Mouse (Mus musculus): ENCODE measurements around the gene Gm21117. TPM values are rescaled to one million over a fixed set of nuclear protein-coding genes. Genes with fewer than 3 reads are reported as not detected.
"Not testable (repeated sequence)": the region's sequence is repeated elsewhere in the genome, so short reads cannot be mapped to it uniquely, and the experiment has no call there.

The Gm21117 gene
- polyA plus RNA-seq (2015; fragmentation: Nextera tagmentation; extraction: Ambion mirVana) = not detected in 2 replicates

DNA sequence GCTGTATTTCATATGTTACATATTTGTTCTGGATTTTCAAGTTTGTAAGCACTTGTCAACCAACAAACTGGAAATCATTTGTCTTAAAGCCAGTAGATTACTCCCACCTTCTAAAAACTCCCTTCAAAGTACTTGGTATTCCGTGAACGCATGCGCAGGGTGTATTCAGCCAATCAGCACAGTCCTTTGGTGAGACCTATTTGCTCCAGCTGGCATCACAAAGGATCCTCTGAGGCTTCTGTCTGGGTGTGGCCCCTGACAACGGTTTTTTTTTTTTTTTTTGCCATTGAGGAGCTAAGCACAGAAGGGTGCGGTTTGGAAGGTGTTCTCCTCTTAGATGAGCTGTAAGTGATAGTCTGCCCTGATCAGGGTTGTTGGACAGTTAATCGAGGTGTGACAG, at the start of gene Gm21117:
Gene Gm21117 (plus strand): TSS at position 301 of the 400 bp plus-strand sequence.
- not testable (repeated sequence) for H3K9ac ChIP-seq; H3K4me3 ChIP-seq; H3K4me2 ChIP-seq; H3K27me3 ChIP-seq; H3K27ac ChIP-seq; ATAC-seq (ENCODE audit: insufficient number of reproducible peaks, insufficient read depth, low FRiP score, low TSS enrichment, low read depth); H3K4me1 ChIP-seq; H3K9me3 ChIP-seq; H3K36me3 ChIP-seq
- no CpG with 5 or more reads among the region's 6 CpGs for WGBS
